Mouse (Mus musculus) common myeloid progenitor, adult 5-6 weeks (primary cell): ENCODE data around the gene Atxn7l3. TPM values are rescaled to one million over a fixed set of nuclear protein-coding genes. Genes with fewer than 3 reads are reported as not detected.
A peak's percentile ranks its signal among the peaks of the same experiment; 100 is the strongest.

Experiments
- ATAC-seq: replicated peaks from 2 replicates; pipeline ENCODE4 v1.8.0; 2016; ENCODE audit warnings: low read depth, mild to moderate bottlenecking, moderate TSS enrichment, inconsistent platforms; ENCODE audit not compliant: poor library complexity, severe bottlenecking
- total RNA-seq: library from RNA; stranded (forward); fragments of 200-1000, 187-1606 nt; gene quantifications from 2 replicates; pipeline ENCODE4 v1.2.3, GENCODE M21; 2017

The Atxn7l3 gene
- total RNA-seq, 1 experiment from 2014 or later, result 30.4 TPM

DNA sequence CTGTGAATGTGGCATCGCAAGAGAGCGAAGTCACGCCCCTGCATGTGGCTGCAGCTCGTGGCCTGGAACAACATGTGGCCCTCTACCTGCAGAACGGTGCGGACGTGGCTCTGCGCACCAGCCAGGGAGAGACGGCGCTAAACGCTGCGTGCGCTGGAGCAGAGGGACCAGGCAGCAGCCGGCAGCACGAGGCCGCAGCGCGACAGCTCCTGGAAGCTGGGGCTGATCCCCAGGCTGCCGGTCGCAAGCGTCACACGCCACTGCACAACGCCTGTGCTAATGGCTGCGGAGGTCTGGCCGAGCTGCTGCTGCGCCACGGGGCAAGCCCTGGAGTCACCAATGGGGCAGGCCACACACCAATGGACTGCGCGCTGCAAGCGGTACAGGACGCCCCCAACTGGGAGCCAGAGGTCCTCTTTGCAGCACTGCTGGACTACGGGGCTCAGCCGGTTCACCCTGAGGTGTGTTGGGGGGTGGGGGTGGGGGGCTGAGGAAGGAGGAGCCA lies 20.0 kb downstream of the Atxn7l3 start:
- peak; percentile 75 for ATAC-seq

DNA sequence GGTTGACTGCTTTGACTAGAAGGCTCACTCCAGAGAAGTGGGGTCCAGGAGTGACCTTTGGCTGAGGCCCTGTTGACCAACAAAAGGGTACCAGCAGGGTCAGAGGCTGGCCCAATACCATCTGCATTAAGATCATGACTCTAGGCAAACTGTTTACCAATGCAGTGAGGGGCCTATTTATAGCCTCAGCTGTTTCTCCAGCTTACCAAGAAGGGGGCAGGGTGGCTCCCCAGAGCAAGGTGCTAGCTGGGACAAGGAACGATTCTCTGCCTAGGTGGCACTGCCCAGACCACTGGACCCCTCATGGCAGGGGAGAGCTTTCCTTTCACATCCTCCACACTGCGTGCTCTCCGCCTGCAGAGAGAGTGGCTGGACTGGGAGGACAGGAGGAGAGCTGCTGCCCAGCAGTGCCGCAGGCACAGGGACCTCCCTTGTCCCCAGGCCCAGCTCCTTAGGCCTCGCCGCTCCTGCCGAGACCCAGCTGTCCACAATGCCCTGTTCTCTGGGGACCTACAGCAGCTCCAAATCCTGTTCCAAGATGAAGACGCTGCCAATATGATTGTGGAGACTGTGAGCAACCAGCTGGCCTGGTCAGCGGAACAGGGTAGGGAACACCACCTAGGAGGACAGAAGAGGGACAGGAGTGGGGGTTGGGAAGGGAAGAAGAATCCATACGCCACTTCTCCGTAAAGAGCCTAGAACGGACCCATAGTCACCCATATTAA lies 27.7 kb downstream of the Atxn7l3 start, which contains the start of gene Asb16:
Asb16 (plus strand) TSS at position 224 of the 725 bp plus-strand sequence.
- ATAC-seq, result no peak

DNA sequence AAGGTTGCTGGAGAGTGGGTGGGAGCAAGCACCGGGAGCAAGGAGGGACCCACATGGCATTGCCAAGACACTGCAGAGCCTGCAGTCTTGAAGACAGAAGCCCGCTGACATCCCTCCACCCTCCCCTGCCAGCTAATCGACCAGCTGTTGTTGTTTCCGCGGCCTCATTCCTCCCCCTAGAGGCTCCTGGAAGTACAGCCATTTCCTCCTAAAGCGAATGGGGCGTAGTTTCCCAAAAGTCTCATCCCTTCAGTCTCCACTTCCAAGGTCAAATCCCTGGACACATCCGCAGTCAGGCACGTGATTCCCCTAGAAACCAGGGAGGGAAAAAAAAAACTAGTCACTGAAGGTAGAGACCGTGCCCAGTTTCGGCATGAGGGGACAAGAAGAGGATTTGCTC lies 29.0 kb downstream of the Atxn7l3 start:
- peak; percentile 81 for ATAC-seq

GRCm38 (mm10) chr11:102266631-102267355 lies 29.6 kb downstream of the Atxn7l3 start:
- no peak for ATAC-seq

- no peak for ATAC-seq
Observed at GRCm38 (mm10) chr11:102265816-102266215, 30.6 kb downstream of the Atxn7l3 start.

- ATAC-seq, result no peak
Observed at GRCm38 (mm10) chr11:102263211-102263610, 33.2 kb downstream of the Atxn7l3 start.

GRCm38 (mm10) chr11:102258521-102258920 lies 37.9 kb downstream of the Atxn7l3 start:
- ATAC-seq, result no peak

- no peak for ATAC-seq
Observed at GRCm38 (mm10) chr11:102258095-102258494, 38.3 kb downstream of the Atxn7l3 start.

GRCm38 (mm10) chr11:102257514-102257913 lies 38.9 kb downstream of the Atxn7l3 start:
- ATAC-seq, result no peak; the same call in 1 of the 2 replicates

DNA sequence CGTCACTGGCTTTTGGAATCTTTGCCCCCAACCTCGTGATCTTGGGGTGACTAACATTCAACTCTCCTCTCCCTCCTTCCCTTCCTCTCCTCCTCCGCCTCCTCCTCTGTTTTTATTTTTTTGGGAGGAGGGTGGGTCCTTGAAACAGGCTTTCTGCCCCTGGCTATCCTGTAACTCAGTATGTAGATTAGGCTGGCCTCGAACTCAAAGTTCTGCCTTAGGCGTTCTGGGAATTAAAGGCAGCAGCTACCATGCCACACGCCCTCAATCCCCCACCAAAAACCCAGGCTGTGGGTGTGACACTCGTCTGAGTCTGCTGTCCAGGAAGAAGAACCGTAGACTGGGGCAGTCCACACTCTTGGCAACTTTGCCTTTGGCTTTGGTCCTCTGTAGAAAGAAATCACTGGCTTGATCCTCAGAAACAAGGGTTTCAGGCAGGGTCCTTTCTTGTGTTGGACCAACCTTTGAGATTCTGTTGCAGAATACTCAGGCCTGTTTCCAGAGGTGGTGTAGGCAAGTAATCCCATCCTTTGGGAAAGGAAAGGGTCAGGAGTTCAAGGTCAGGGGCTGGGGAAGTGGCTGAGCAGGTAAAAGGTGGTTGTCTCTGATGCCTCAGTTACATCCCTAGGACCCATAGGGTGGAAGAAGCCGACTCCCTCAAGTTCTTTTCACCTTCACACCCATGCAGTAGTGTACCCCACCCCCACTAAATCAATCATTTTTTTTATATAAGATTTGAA lies 46.9 kb downstream of the Atxn7l3 start:
- no peak for ATAC-seq

- ATAC-seq, result peak; percentile 81
Observed at GRCm38 (mm10) chr11:102248630-102249230, 47.7 kb downstream of the Atxn7l3 start, which contains the start of gene BC030867. BC030867 (plus strand) TSS chr11:102248882.

- no peak for ATAC-seq
Observed at GRCm38 (mm10) chr11:102246871-102247270, 49.6 kb downstream of the Atxn7l3 start.

- ATAC-seq, result no peak
Observed at GRCm38 (mm10) chr11:102246273-102246635, 50.2 kb downstream of the Atxn7l3 start.

DNA sequence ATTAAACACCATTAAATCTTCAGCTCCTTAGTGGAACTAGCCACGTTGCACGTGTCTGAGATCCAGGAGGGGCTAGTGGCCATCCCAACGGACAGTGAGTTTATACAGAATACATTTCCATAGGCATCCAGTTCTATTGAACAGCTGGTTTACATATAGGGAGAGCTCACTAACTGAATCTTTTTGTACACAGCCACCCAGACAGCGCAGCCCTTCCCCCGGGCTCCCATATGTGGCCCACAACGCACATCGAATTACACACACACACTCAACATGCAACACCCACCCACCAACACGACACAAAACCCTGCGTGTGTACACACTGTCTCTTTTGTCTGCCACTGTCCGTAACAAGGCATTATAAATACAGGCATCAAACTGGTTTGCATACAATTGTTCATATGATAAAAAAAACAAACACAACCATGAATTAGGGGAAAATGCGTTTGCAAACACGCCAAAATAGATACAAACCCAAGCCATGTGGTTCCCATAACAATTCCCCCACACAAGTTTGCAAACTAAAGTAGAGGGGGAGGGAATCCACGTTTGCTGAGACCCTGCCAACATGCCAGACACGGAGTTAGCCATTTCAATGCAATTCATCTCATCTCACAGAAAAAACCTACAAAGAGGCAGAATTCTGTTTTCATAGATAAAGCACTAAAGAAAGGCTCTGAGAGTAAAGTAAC lies 50.7 kb downstream of the Atxn7l3 start:
- no peak for ATAC-seq

GRCm38 (mm10) chr11:102244926-102245449 lies 51.4 kb downstream of the Atxn7l3 start:
- ATAC-seq, result peak; percentile 85

DNA sequence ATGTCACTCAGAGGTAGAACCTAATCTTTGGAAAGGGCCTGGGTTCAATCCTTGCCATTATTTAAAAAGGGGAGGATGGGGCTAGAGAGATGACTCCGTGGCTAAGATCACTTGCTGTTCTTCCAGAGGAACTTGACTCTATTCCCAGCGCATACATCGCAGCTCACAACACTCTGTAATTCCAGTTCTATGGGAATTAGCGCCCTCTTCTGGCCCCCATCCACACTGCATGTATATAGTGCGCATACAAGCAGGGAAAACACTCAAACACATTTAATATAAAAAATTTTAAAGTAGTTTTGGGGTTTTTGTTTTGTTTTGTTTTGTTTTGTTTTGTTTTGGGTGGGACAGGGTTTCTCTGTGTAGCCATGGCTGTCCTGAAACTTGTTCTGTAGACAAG lies 54.6 kb downstream of the Atxn7l3 start:
- no peak for ATAC-seq

DNA sequence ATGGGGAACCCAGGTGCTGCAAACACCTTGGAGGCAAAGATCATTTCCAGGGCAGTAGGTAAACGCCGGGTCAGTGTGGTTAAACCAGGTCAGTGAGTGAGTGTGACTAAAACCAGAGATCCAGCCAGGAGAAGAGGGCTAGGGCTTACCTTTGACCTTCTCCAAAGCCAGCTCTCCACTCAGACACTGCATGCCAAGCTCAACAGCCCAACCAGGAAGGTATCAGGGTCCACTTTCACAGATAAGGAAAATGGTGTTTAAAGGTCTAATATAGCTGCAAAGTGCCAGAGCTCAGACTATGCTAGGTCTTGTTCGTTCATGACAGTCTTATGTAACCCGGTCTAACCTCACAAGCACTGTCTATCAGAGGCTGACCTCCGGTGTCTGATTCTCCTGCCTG lies 55.2 kb downstream of the Atxn7l3 start:
- ATAC-seq, result no peak

DNA sequence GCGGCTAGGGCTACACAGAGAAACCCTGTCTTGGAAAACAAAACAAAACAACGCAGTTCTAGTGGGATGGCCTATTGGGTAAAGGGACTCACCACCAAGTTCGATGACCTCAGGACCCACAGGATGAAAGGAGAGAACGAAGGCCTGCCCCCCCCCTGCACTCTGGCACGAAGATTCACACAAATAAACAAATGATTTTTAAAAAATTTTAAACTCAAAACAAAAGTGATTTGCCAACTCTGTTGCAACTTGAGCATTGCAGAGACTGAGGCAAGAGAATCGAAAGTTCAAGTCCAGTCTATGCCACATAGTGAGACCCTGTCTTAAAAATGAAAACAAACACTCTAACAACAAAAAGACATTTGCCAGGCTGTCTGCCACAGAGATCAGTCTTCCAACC lies 55.8 kb downstream of the Atxn7l3 start:
- ATAC-seq, result no peak
